Mouse (Mus musculus): ENCODE results near the gene Vmn2r45. TPM values are rescaled to one million over a fixed set of nuclear protein-coding genes. Genes with fewer than 3 reads are reported as not detected.
"Not testable (repeated sequence)": the region's sequence is repeated elsewhere in the genome, so short reads cannot be mapped to it uniquely, and the experiment has no call there.

The Vmn2r45 gene
- polyA plus RNA-seq (2012; rRNA removed): not detected in 2 replicates

- 40% methylated on average over 2 of the region's 2 CpGs for WGBS
- not testable (repeated sequence) for DNase-seq; H3K4me1 ChIP-seq (ENCODE audit: control insufficient read depth, insufficient read depth, low read length); H3K4me3 ChIP-seq (replicated peaks; ENCODE audit: extremely low read depth, low read depth, low read length)
Observed at GRCm38 (mm10) chr7:8488975-8489374, at the start of gene Vmn2r45. TSS of gene Vmn2r45 (minus strand) at chr7:8489075.

Other genes starting within 250 kb of the Vmn2r45 start
- not detected in 2 replicates for gene Vmn2r43, start 228.5 kb downstream of the Vmn2r45 start, polyA plus RNA-seq (2012; rRNA removed)
- not detected in 2 replicates for gene Vmn2r44, start 105.7 kb downstream of the Vmn2r45 start, polyA plus RNA-seq (2012; rRNA removed)